Mouse (Mus musculus) brain, embryonic 18.5 days (tissue): Measurements from ENCODE around the gene Crtc2.

Source experiments
- DNase-seq: peaks from one replicate; pipeline ENCODE4 v3.0.0-alpha.2; 2012; ENCODE audit warnings: low read depth, low spot score

The Crtc2 gene

DNA sequence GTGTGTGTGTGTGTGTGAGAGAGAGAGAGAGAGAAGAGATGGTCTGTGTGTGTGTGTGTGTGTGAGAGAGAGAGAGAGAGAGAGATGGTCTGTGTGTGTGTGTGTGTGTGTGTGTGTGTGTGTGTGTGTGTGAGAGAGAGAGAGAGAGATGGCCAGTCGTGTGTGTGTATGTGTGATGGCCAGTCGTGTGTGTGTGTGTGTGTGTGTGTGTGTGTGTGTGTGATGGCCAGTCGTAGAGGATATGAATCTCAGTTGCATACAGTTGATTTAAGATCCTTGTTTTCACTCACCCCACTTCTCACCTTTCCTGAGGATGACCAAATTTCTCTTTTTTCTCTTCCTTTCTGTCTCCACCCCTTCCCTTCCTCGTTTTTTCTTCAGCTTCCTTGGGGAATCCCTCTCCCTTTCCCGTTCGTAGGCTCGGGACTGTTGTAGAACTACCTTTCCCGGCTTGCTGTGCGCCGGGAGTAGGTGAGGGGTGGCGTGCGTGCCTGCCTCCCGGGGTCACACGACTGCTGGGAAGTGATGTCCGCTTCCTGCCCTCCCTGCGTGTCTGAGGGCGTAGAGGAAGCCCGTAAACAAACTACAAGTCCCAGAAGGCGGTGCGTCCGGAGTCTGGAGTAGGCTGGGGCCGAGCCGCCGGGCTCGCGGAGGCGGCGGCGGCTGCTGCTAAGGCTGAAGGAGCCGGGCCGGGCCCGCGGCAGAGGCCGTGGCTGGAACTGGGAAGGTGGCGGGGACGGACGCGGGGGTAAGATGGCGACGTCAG, at the start of gene Crtc2:
Gene Crtc2 (plus strand): TSS at position 511 of the 766 bp plus-strand sequence.
- peak; percentile 98 for DNase-seq

DNA sequence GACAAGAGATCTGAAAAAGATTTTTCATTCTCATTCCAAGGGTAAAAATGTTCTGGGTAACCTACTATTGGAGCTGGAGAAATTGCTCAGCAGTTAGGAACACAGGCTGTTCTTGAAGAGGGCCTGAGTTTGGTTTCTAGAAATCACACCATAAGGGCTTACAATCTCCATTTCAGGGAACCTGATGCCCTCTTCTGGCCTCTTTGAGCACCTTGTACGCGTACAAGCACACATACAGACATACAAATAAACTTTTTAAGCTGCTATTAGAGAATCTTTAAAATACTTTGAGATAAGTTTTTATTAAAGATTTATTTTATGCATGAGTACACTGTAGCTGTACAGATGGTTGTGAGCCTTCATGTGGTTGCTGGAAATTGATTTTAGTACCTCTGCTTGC, 49.4 kb upstream of the Crtc2 start:
- DNase-seq, result no peak

DNA sequence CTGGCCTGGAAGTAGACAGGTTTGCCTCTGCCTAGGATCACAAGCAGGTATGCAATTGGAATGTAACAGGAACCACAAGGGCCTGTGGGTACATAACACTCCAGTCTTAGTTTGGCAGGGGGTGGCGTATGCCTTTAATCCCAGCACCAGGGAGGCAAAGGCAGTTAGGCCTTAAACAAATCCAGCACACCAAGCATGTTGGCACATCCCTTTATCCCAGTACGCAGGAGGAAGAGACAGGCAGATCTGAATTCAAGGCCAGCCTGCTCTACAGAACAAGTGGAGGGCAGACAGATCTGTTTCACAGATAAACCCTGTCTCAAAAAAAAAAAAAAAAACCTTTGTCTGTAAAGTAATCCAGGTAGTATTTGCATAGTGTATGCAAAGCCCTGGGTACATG, 45.3 kb upstream of the Crtc2 start:
- no peak for DNase-seq

- DNase-seq, result no peak
Measured at GRCm38 (mm10) chr3:90209908-90210566, 43.9 kb upstream of the Crtc2 start.

- no peak for DNase-seq
Measured at GRCm38 (mm10) chr3:90211475-90212398, 42.2 kb upstream of the Crtc2 start.

DNA sequence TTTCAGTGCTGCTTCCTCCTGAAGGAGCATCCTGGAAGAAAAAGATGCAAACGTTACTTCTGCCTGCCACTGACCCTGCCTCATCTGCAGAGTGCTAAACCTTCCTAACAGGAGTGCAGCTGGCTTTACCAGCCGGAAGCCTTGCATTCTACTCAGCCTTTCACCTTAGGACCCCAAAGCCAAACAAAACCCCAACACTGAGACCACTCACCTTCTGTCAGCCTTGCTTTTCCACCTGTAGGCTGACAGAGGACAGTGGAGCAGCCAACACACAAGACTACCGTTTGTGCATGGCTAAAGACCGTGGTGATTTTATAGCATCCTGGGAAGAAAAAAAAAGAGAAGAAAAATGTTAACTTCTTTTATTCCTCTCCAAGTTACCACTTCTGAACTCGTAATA, 41.2 kb upstream of the Crtc2 start:
- DNase-seq, result no peak

- peak; percentile 90 for DNase-seq
Measured at GRCm38 (mm10) chr3:90213377-90213866, 40.5 kb upstream of the Crtc2 start, which contains the start of the genes Rps27 and Rab13. Rps27 (minus strand) TSS chr3:90213651. Rab13 (plus strand) TSS chr3:90213695.

- no peak for DNase-seq
Measured at GRCm38 (mm10) chr3:90213956-90214684, 39.8 kb upstream of the Crtc2 start.

DNA sequence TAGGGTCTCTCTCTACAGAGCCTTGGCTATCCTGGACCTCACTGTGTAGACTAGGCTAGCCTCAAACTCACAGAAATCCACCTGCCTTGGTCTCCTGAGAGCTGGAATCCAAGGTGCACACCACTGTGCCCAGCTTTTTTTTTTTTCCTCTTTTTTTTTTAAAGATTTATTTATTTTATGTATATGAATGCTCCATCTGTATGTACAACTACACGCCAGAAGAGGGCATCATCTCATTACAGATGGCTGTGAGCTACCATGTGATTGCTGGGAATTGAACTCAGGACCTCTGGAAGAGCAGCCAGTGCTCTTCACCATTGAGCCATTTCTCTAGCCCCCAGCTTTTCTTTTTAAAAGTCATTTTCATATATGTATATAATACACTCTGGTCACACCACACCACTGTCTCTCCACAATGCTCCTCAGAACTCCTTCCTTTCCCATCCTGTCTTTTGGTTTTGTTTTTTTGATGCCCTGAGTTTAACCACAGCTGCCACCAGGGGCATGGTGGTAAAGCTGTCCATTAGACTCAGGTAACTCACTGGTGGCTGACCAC, 38.1 kb upstream of the Crtc2 start:
- no peak for DNase-seq

- DNase-seq, result peak; percentile 36
Measured at GRCm38 (mm10) chr3:90220088-90220487, 33.9 kb upstream of the Crtc2 start.

DNA sequence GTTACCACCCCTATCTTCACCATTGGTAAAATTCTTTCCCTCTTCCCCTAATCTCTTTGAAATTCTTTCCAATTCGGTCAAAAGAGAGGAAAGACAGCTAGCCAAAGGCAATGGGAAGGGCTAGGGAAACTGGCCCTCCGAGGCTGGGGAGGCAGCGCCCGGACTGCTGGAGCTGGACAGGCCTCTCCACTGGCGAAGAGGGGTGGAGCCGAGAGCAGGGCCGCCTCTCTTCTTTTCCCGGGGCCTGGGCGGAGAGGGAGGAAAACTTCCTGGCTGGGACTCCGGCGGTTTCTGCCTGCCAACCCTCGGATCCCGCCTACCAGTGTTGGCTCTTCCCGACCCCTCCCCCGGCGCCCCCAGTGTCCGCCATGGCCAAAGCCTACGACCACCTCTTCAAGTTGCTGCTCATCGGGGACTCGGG, 33.4 kb upstream of the Crtc2 start:
- DNase-seq, result no peak

GRCm38 (mm10) chr3:90221123-90221522, 32.8 kb upstream of the Crtc2 start:
- no peak for DNase-seq

GRCm38 (mm10) chr3:90222455-90222854, 31.5 kb upstream of the Crtc2 start:
- DNase-seq, result no peak

DNA sequence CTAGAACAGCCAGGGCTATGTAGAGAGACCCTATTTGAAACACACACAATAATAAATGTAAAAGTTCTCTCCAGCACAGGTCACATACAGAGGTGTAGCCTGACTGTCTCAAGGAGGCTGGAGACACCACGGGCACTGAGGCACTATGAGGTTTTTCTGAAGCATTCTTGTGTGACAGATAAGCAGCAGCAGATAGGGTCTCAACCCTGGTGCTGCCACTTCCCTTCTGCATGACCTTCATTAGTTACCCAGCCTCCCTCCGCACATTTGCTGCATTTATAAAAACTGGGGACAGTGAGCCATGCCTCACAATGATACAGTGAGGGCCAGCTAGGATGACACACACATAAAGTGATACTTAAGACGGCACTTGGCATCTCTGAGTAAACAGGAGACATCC, 31.0 kb upstream of the Crtc2 start:
- DNase-seq, result no peak

GRCm38 (mm10) chr3:90224331-90224730, 29.6 kb upstream of the Crtc2 start:
- no peak for DNase-seq

- DNase-seq, result no peak
Measured at GRCm38 (mm10) chr3:90231075-90231474, 22.9 kb upstream of the Crtc2 start.

DNA sequence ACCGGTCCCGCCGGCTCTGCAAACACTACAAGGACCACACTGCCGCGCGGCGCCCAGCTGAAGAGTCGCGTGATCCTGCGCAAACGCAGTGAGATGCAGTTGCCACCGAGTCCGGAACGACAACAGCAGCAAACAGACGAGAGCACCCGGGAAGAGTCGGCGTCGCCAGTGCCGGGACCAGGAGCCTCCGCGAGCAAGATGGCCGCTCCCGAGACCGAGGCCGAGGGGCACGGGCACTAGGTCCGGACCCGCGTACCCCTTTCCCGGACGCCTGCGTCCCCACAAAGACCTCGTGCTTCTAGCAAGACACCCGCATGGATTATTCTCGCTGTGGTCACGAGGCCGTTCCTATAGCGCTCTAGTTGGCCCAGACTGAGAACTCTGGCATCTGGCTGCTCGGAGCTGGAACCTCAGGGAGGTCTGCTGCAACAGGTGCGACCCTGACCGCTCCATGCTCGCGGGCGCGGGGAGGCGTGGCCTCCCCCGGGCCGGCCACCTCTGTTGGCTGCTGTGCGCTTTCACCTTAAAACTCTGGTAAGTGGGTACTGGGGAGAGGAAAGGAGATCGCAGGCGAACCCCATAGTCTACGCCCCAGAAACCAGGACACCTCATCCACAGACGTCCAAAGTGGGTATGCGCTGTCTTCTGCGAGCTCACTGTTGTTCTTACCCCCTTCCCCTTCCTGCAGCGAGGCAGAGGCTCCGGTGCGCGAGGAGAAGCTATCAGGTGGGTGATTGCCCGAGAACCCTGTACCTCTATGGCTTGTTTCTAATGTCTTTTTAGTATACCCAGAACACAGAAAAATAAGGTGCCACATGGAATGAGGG, 22.2 kb upstream of the Crtc2 start, which contains the start of gene Jtb:
Gene Jtb (plus strand): TSS at position 91 of the 827 bp plus-strand sequence.
- DNase-seq, result peak; percentile 89

GRCm38 (mm10) chr3:90241251-90241650, 12.7 kb upstream of the Crtc2 start:
- DNase-seq, result no peak

DNA sequence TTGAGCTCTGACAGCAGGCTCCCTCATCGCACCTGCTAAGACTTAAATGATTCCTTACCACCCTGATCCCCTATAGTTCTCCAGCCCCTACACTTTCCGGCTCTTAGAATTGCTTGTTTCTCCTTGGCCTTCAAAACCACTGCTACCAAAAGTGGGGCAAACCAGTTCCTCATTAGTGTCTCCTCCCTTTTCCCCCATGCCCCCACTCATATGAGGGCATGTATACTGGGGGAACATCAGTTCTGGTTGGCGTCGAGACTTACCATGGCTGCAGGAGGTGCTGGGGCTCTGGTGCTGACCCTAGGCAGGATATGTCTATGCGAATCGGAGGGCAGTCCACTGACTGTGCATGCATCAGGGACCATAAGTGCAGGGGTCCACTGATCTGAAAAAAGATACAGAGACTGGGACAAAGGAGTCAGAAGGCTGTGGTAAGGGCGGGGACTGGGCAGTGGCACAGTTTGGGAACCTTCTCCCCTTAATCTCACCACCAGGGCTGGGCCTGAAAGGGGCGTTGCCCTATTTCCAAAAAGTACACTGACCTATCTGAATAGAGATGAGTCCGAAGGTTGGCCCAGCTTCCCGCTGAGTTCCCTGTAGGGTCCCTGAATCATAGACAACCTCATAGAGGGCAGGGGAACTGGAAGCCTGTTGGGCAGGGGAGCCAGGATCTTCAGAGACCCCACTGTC, 12.1 kb upstream of the Crtc2 start:
- DNase-seq, result no peak
